Mouse (Mus musculus) kidney, embryonic 14.5 days (tissue): ENCODE measurements around the gene Itgb2. TPM values are rescaled to one million over a fixed set of nuclear protein-coding genes. Genes with fewer than 3 reads are reported as not detected.

Experiments used
- ATAC-seq: fragments of 200-750 bp; cut with Nextera tagmentation; 2 replicates; pipeline ENCODE4 v1.8.0; 2017; ENCODE audit warnings: moderate number of reproducible peaks, mild to moderate bottlenecking, moderate TSS enrichment, moderate library complexity; ENCODE audit not compliant: low FRiP score, low TSS enrichment
- H3K27ac ChIP-seq: fragments of 300-500 bp; sonication (generic); 2 replicates; pipeline ENCODE4 v1.5.1; 2014; ENCODE audit warnings: low read depth, mild to moderate bottlenecking, low read length, moderate library complexity, mixed read lengths
- H3K27me3 ChIP-seq: fragments of 300-500 bp; sonication (generic); 2 replicates; pipeline ENCODE4 v1.6.1; 2014; ENCODE audit warnings: mild to moderate bottlenecking, low read length; ENCODE audit not compliant: control insufficient read depth, insufficient read depth
- H3K36me3 ChIP-seq: fragments of 300-500 bp; sonication (generic); 2 replicates; pipeline ENCODE4 v1.6.1; 2014; ENCODE audit warnings: low read length, mixed read lengths; ENCODE audit not compliant: control insufficient read depth, insufficient read depth
- H3K4me1 ChIP-seq: fragments of 300-500 bp; sonication (generic); 2 replicates; pipeline ENCODE4 v1.6.1; 2014; ENCODE audit warnings: low read length, mixed read lengths; ENCODE audit not compliant: control insufficient read depth, insufficient read depth
- H3K4me2 ChIP-seq: fragments of 300-500 bp; sonication (generic); replicated peaks from 2 replicates; pipeline ENCODE4 v1.6.1; 2014; ENCODE audit warnings: low read depth, mild to moderate bottlenecking, low read length
- H3K4me3 ChIP-seq: fragments of 300-500 bp; sonication (generic); 2 replicates; pipeline ENCODE4 v1.5.1; 2014; ENCODE audit warnings: mild to moderate bottlenecking, low read length
- H3K9ac ChIP-seq: fragments of 300-500 bp; sonication (generic); 2 replicates; pipeline ENCODE4 v1.6.1; 2014; ENCODE audit warnings: low read depth, mild to moderate bottlenecking, low read length, moderate library complexity
- H3K9me3 ChIP-seq: fragments of 300-500 bp; sonication (generic); 2 replicates; pipeline ENCODE4 v1.6.1; 2016; ENCODE audit warnings: low read length; ENCODE audit not compliant: control insufficient read depth
- WGBS: fragments of 180-500 bp; shearing (Covaris S2); extraction: QIAGEN DNeasy Blood & Tissue Kit; methylation state at CpG from one replicate; pipeline ENCODE4 v1.1.7; 2014; 5-methylcytosine and 5-hydroxymethylcytosine counted together
- polyA plus RNA-seq: library from polyadenylated mRNA; unstranded; fragments of >200 nt; fragmentation: Nextera tagmentation; extraction: Ambion mirVana; gene quantifications from 2 replicates; pipeline ENCODE4 v1.2.1, GENCODE M21; 2014

The Itgb2 gene
- polyA plus RNA-seq, 1 experiment from 2014 or later: 1.1 TPM

- 0 out of 2 replicates have a peak overlapping the region, but pooled peaks have one; percentile 1 for H3K4me2 ChIP-seq
- no peak for ATAC-seq
- H3K9me3 ChIP-seq: no peaks in the 10 kb centered on the region
- peaks cover 61% of the 10 kb centered on the region for H3K36me3 ChIP-seq
- peaks cover 14% of the 10 kb centered on the region; the same call in 1 of the 2 replicates for H3K4me1 ChIP-seq
- 0 out of 2 replicates have a peak overlapping the region, but pooled peaks have one; percentile 24 for H3K27ac ChIP-seq
- no peak overlapping the region for H3K4me3 ChIP-seq
- WGBS: 79% methylated on average over 15 of the region's 15 CpGs
- H3K9ac ChIP-seq: no peak overlapping the region
- H3K27me3 ChIP-seq: no peaks in the 10 kb centered on the region
These were observed 19.6 kb upstream of the Itgb2 start for GRCm38 (mm10) chr10:77510225-77510982.

- no peaks in the 10 kb centered on the region for H3K9me3 ChIP-seq
- H3K4me1 ChIP-seq: peaks cover 15% of the 10 kb centered on the region
- WGBS: 1% methylated on average over 75 of the region's 75 CpGs
- ATAC-seq: peak; percentile 88
- H3K9ac ChIP-seq: peak within 1 kb of the TSS; percentile 75
- H3K27ac ChIP-seq: peak within 1 kb of the TSS; percentile 66; the same call in 1 of the 2 replicates
- peak within 1 kb of the TSS; percentile 85 for H3K4me3 ChIP-seq
- H3K36me3 ChIP-seq: peaks cover 26% of the 10 kb centered on the region
- H3K27me3 ChIP-seq: no peaks in the 10 kb centered on the region
- H3K4me2 ChIP-seq: peak within 1 kb of the TSS; percentile 80
These were observed 14.4 kb upstream of the Itgb2 start, which contains the start of gene Fam207a for GRCm38 (mm10) chr10:77515385-77516348. Fam207a (minus strand) TSS chr10:77515785.

- Histone ChIP-seq H3K9ac (peak overlapping the region; percentile 75), H3K36me3 (peaks cover 18% of the 10 kb centered on the region; the same call in 1 of the 2 replicates), H3K4me3 (peak overlapping the region; percentile 85), H3K9me3 (no peaks in the 10 kb centered on the region), H3K27me3 (no peaks in the 10 kb centered on the region), H3K4me1 (peaks cover 15% of the 10 kb centered on the region), H3K27ac (peak overlapping the region; percentile 66; the same call in 1 of the 2 replicates), H3K4me2 (peak overlapping the region; percentile 80)
- WGBS: 42% methylated on average over 14 of the region's 14 CpGs
- ATAC-seq: 0 out of 2 replicates have a peak, but pooled peaks have one; percentile 10
These were observed 13.6 kb upstream of the Itgb2 start for GRCm38 (mm10) chr10:77516379-77516951.

DNA sequence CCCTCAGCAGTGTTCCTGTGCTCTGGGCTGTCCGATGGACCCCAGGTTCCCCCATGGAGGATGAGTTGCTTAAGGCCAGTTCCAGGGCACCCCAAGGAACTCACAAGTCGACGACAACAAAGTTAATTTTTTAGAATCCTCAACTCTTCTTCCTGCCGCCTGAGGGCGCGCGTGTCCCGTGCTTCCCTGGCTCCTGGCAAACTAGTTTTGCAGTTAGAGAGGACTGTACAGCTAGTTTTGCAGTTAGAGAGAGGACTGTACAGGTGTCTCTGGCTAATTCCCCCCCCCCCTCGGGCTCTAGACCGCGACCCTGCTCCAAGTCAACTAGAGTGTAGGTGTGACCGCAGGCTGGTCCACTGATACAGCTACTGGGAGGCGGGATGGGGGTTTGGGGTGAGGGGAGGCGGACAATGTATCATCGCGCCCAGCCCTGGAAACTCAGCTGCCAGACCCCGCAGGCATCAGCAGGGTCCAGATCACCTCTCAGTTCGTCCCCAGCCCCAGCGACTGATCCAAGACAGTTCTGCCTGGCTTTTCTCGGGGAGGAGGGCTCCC is 12.9 kb upstream of the Itgb2 start:
- no peak overlapping the region for H3K27ac ChIP-seq
- no peaks in the 10 kb centered on the region for H3K9me3 ChIP-seq
- peaks cover 12% of the 10 kb centered on the region; the same call in 1 of the 2 replicates for H3K36me3 ChIP-seq
- 23% methylated on average over 20 of the region's 20 CpGs for WGBS
- peaks cover 15% of the 10 kb centered on the region for H3K4me1 ChIP-seq
- no peaks in the 10 kb centered on the region for H3K27me3 ChIP-seq
- ATAC-seq: no peak; the same call in 1 of the 2 replicates
- no peak overlapping the region; the same call in 1 of the 2 replicates for H3K4me2 ChIP-seq
- no peak overlapping the region for H3K9ac ChIP-seq
- no peak overlapping the region for H3K4me3 ChIP-seq

DNA sequence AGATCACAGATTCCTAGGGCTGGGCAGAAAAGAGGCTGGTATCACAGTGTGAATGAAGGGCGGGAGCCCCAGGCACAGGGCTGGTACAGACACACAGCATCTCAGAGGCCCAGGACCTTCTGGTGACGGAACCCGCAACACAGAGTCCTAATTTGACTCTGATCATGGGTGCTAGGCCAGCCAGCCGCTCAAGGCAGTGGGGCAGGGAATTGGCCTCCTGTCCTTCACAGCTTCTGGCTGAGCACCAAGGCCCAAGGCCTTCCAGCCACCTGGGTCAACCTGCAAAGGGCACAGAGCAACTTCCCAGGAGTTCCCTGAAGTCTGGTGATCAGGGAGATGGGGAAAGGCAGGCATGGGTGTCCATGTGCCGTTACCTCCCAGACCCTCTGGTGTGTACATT is 12.3 kb upstream of the Itgb2 start:
- ATAC-seq: no peak
- no peak overlapping the region for H3K9ac ChIP-seq
- WGBS: 95% methylated on average over 5 of the region's 5 CpGs
- no peak overlapping the region for H3K27ac ChIP-seq
- peaks cover 6% of the 10 kb centered on the region; the same call in 1 of the 2 replicates for H3K36me3 ChIP-seq
- H3K9me3 ChIP-seq: no peaks in the 10 kb centered on the region
- H3K4me3 ChIP-seq: no peak overlapping the region
- peaks cover 19% of the 10 kb centered on the region for H3K4me1 ChIP-seq
- H3K4me2 ChIP-seq: no peak overlapping the region
- H3K27me3 ChIP-seq: no peaks in the 10 kb centered on the region

DNA sequence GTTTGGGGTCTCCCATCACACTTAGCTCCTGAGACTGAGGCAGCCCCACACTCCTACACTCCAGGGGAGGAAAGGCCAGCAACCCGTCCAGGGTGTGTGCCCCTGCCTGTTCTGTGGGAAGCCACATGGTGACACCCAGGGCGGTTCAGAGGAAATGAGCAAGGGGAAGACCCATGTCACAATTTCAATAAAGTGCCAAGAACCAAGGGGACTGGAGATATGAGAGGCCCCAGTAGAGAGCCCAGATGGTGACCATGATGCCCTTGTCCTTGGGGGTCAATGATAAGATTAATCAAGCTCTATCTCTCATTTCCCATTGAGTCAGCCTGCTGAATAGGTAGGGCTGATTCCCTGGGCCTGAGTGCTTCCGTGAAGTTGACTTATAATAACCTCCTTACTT is 10.9 kb upstream of the Itgb2 start:
- Histone ChIP-seq H3K27ac (no peak overlapping the region), H3K4me2 (no peak overlapping the region), H3K4me3 (no peak overlapping the region), H3K4me1 (peaks cover 19% of the 10 kb centered on the region), H3K27me3 (no peaks in the 10 kb centered on the region), H3K36me3 (no peaks in the 10 kb centered on the region), H3K9me3 (no peaks in the 10 kb centered on the region), H3K9ac (no peak overlapping the region)
- WGBS: 77% methylated on average over 3 of the region's 3 CpGs
- ATAC-seq: no peak

DNA sequence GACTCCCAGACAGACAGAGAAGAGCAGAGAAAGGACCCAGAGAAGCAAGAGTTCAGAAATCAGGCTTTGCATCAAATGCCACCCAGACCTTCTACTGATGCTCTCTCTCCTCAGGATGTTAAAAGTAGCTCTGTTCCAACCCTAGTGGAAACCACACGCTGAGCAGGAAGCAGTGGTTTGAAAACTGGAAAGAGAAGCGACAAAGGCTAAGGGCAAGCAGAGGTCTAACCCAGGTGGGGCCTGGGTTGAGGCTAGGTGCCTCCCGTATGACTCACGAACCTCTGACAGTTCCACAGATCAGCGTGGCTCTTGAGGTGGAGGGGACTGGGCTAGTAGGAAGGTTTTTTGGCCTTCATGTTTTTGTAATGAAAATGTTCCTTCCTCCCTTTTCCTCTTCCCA is 9.6 kb upstream of the Itgb2 start:
- Histone ChIP-seq H3K27ac (no peak overlapping the region), H3K4me2 (no peak overlapping the region), H3K4me3 (no peak overlapping the region), H3K36me3 (no peaks in the 10 kb centered on the region), H3K27me3 (no peaks in the 10 kb centered on the region), H3K9me3 (no peaks in the 10 kb centered on the region), H3K4me1 (peaks cover 13% of the 10 kb centered on the region), H3K9ac (no peak overlapping the region)
- ATAC-seq: no peak
- WGBS: 90% methylated on average over 5 of the region's 5 CpGs

GRCm38 (mm10) chr10:77522021-77522731 is 7.9 kb upstream of the Itgb2 start:
- 15% methylated on average over 18 of the region's 18 CpGs for WGBS
- H3K9ac ChIP-seq: peak overlapping the region; percentile 48
- no peak for ATAC-seq
- H3K36me3 ChIP-seq: no peaks in the 10 kb centered on the region
- peak overlapping the region; percentile 55 for H3K4me2 ChIP-seq
- peak overlapping the region; percentile 22 for H3K4me3 ChIP-seq
- no peaks in the 10 kb centered on the region for H3K27me3 ChIP-seq
- H3K9me3 ChIP-seq: no peaks in the 10 kb centered on the region
- no peak overlapping the region for H3K27ac ChIP-seq
- H3K4me1 ChIP-seq: peaks cover 4% of the 10 kb centered on the region; the same call in 1 of the 2 replicates
